Mouse (Mus musculus): Measurements from ENCODE around the gene Elp5. TPM values are rescaled to one million over a fixed set of nuclear protein-coding genes. Genes with fewer than 3 reads are reported as not detected.
"Not testable (repeated sequence)": the region's sequence is repeated elsewhere in the genome, so short reads cannot be mapped to it uniquely, and the experiment has no call there.

Gene Elp5
- polyA plus RNA-seq, 1 experiment: 37.8 TPM

GRCm38 (mm10) chr11:70020022-70020631 is 37.8 kb upstream of the Elp5 start:
- Histone ChIP-seq H3K4me1 (ENCODE audit: control insufficient read depth, insufficient read depth, insufficient read length, low read length) (no peaks in the 10 kb centered on the region), H3K27me3 (ENCODE audit: control insufficient read depth, insufficient read depth, low read length) (peaks cover 8% of the 10 kb centered on the region; the same call in 1 of the 2 replicates), H3K36me3 (ENCODE audit: control insufficient read depth, insufficient read depth, low read length) (no peaks in the 10 kb centered on the region), H3K27ac (ENCODE audit: insufficient read depth, low read depth, low read length) (no peak overlapping the region), H3K4me3 (ENCODE audit: low read depth, low read length) (no peak overlapping the region)
- 44% methylated on average over 8 of the region's 8 CpGs for WGBS
- TF ChIP-seq POLR2A (IDR thresholded peaks at IDR 0.05; ENCODE audit: low read depth, low read length): no peak
- TF ChIP-seq CTCF (IDR thresholded peaks at IDR 0.05; ENCODE audit: extremely low read depth, insufficient read length, insufficient replicate concordance, low read depth, low read length): no peak

DNA sequence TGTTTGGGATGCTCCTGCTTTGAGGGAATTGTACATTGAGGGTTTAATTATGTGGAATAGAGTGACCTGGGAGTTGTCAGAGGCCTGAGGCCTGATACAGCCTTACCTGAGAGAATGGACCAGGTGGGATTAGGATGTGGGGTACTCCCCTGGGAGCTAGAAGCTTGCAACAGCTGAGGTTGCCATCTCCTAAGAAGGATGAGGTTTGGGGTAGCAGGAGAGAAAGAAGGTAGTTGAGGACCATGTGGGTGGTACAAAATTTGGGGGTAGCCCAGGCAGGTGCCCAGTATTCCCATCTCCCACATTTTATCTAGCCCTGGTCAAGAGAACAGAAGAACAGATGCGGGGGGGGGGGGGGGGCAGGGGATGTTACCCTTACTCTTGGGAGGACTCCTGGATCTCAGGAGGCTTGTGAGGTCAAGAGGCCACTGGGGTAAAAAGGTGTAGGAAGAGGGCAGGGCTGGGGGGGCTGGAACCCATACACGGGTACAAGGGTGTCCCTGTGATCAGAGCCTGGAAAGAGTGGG is 37.2 kb upstream of the Elp5 start:
- WGBS: 57% methylated on average over 2 of the region's 2 CpGs
- Histone ChIP-seq H3K27ac (ENCODE audit: insufficient read depth, low read depth, low read length) (no peak overlapping the region), H3K4me1 (ENCODE audit: control insufficient read depth, insufficient read depth, insufficient read length, low read length) (no peaks in the 10 kb centered on the region), H3K36me3 (ENCODE audit: control insufficient read depth, insufficient read depth, low read length) (no peaks in the 10 kb centered on the region), H3K4me3 (ENCODE audit: low read depth, low read length) (no peak overlapping the region), H3K27me3 (ENCODE audit: control insufficient read depth, insufficient read depth, low read length) (peaks cover 8% of the 10 kb centered on the region; the same call in 1 of the 2 replicates)
- TF ChIP-seq CTCF (IDR thresholded peaks at IDR 0.05; ENCODE audit: extremely low read depth, insufficient read length, insufficient replicate concordance, low read depth, low read length) (no peak), POLR2A (IDR thresholded peaks at IDR 0.05; ENCODE audit: low read depth, low read length) (no peak)

DNA sequence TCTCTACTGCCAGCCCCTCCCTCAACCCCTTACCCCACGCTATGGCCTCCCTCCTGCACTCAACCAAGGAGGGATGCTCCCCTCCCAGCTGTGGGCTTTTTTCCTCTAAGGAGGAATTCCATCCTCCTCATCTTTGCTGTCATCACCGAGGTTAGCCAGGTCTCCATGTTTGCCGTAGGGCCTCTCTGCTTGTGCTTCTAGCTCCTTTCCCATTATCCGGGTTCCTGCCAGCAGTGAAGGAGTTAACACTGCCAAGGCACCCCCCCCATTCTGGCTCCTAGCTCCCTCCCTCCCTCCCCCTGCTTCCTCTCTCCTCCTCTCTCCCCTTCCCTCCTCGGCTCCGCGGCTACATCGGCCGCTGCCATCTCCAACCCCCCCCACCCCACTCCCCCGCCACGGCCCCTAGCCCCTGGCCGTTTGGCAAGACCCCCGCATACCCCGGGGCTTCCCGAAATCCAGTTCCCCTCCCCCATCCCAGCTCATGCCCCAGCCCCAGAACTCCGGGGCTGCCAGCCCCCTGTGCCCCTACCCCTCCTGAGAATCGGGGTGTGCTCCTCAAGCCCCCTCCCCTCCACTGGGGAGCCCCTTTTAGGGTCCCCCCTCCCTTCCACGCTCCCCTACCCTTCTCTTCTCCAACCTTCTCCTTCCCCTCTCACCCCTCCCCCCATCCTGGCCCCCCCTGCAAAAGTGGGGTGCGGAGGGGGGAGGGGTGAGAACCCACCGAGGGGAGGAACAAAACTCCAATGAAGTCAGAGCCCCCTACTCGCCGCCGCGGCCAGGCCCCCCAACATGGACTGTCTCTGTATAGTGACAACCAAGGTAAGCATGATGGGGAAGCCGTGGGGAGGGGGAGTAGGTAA is 36.0 kb upstream of the Elp5 start:
- Histone ChIP-seq H3K27ac (ENCODE audit: insufficient read depth, low read depth, low read length) (no peak overlapping the region), H3K36me3 (ENCODE audit: control insufficient read depth, insufficient read depth, low read length) (no peaks in the 10 kb centered on the region), H3K4me3 (ENCODE audit: low read depth, low read length) (peak overlapping the region; percentile 48), H3K27me3 (ENCODE audit: control insufficient read depth, insufficient read depth, low read length) (peaks cover 2% of the 10 kb centered on the region; the same call in 1 of the 2 replicates), H3K4me1 (ENCODE audit: control insufficient read depth, insufficient read depth, insufficient read length, low read length) (peaks cover 2% of the 10 kb centered on the region; the same call in 1 of the 2 replicates)
- WGBS: 9% methylated on average over 23 of the region's 25 CpGs
- TF ChIP-seq POLR2A (IDR thresholded peaks at IDR 0.05; ENCODE audit: low read depth, low read length) (no peak), CTCF (IDR thresholded peaks at IDR 0.05; ENCODE audit: extremely low read depth, insufficient read length, insufficient replicate concordance, low read depth, low read length) (no peak)

- no peak overlapping the region for H3K27ac ChIP-seq (ENCODE audit: insufficient read depth, low read depth, low read length)
- no peaks in the 10 kb centered on the region for H3K27me3 ChIP-seq (ENCODE audit: control insufficient read depth, insufficient read depth, low read length)
- H3K4me3 ChIP-seq (ENCODE audit: low read depth, low read length): no peak overlapping the region
- H3K36me3 ChIP-seq (ENCODE audit: control insufficient read depth, insufficient read depth, low read length): peaks cover 10% of the 10 kb centered on the region; the same call in 1 of the 2 replicates
- peaks cover 2% of the 10 kb centered on the region; the same call in 1 of the 2 replicates for H3K4me1 ChIP-seq (ENCODE audit: control insufficient read depth, insufficient read depth, insufficient read length, low read length)
- TF ChIP-seq CTCF (IDR thresholded peaks at IDR 0.05; ENCODE audit: extremely low read depth, insufficient read length, insufficient replicate concordance, low read depth, low read length) (no peak), POLR2A (IDR thresholded peaks at IDR 0.05; ENCODE audit: low read depth, low read length) (no peak)
- 53% methylated on average over 7 of the region's 7 CpGs for WGBS
Observed at GRCm38 (mm10) chr11:70017199-70017767, 35.0 kb upstream of the Elp5 start.

DNA sequence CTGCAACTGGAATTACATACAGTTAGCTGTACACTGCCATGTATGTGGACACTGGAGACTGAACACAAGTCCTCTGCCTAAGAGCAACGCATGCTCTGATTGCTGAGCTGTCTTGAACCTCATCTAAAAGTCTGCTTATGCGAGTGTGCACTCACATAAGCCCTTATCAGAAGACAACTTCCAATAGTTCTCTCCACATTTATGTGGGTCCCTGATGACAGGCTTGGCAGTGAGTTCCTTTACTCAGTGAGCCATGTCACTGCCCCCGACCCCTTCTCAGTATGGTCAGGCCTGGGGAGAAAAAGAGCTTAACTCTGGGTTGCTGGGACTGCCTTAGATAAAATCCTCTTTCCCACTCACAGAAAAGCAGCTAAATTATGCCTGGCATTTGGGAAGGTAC is 34.4 kb upstream of the Elp5 start, which contains the start of gene Dlg4:
Gene Dlg4, plus strand, starts transcription at position 274 of the 400 bp plus-strand sequence.
- H3K27ac ChIP-seq (ENCODE audit: insufficient read depth, low read depth, low read length): no peak within 1 kb of the TSS
- H3K27me3 ChIP-seq (ENCODE audit: control insufficient read depth, insufficient read depth, low read length): no peaks in the 10 kb centered on the region
- peaks cover 2% of the 10 kb centered on the region; the same call in 1 of the 2 replicates for H3K4me1 ChIP-seq (ENCODE audit: control insufficient read depth, insufficient read depth, insufficient read length, low read length)
- TF ChIP-seq CTCF (IDR thresholded peaks at IDR 0.05; ENCODE audit: extremely low read depth, insufficient read length, insufficient replicate concordance, low read depth, low read length) (no peak), POLR2A (IDR thresholded peaks at IDR 0.05; ENCODE audit: low read depth, low read length) (no peak)
- H3K4me3 ChIP-seq (ENCODE audit: low read depth, low read length): no peak within 1 kb of the TSS
- 87% methylated on average over 3 of the region's 3 CpGs for WGBS
- peaks cover 16% of the 10 kb centered on the region for H3K36me3 ChIP-seq (ENCODE audit: control insufficient read depth, insufficient read depth, low read length)

DNA sequence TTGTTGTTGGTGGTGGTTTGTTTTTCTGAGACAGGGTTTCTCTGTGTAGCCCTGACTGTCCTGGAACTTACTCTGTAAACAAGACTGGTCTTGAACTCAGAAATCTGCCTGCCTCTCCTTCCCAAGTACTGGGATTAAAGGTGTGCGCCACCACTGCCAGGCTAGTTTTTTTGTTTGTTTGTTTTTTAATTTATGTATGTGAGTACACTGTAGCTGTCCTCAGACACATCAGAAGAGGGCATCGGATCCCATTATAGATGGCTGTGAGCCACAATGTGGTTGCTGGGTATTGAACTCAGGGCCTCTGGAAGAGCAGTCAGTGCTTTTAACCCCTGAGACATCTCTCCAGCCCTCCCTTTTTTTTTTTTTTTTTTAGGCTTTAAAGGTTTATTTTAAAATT is 33.9 kb upstream of the Elp5 start:
- WGBS: 79% methylated on average over 2 of the region's 2 CpGs
- H3K4me3 ChIP-seq (ENCODE audit: low read depth, low read length); H3K27ac ChIP-seq (ENCODE audit: insufficient read depth, low read depth, low read length); H3K4me1 ChIP-seq (ENCODE audit: control insufficient read depth, insufficient read depth, insufficient read length, low read length); H3K27me3 ChIP-seq (ENCODE audit: control insufficient read depth, insufficient read depth, low read length): not testable (repeated sequence)
- H3K36me3 ChIP-seq (ENCODE audit: control insufficient read depth, insufficient read depth, low read length): peaks cover 20% of the 10 kb centered on the region

DNA sequence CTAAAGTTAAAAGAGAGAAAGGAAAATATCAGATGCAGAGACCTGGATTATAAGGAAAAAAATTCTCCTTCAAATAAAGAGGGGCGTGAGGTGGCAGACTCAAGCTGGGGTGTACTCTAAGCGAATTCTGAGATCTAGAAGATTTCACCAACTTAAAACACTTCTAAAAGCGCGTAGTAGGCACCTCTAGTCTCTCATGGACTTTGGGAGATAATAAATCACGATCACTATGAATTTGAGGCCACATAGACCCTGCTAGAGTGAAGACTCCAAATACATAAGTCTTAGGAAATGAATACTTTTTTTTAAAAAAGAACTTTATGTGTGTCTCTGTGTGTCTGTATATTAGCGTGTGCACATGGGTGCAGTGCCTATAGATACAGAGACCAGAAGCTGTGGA is 33.4 kb upstream of the Elp5 start:
- Histone ChIP-seq H3K36me3 (ENCODE audit: control insufficient read depth, insufficient read depth, low read length) (peaks cover 24% of the 10 kb centered on the region), H3K27me3 (ENCODE audit: control insufficient read depth, insufficient read depth, low read length) (no peaks in the 10 kb centered on the region), H3K4me1 (ENCODE audit: control insufficient read depth, insufficient read depth, insufficient read length, low read length) (peaks cover 2% of the 10 kb centered on the region; the same call in 1 of the 2 replicates), H3K4me3 (ENCODE audit: low read depth, low read length) (no peak overlapping the region), H3K27ac (ENCODE audit: insufficient read depth, low read depth, low read length) (no peak overlapping the region)
- 61% methylated on average over 6 of the region's 6 CpGs for WGBS
- no peak for TF ChIP-seq CTCF (IDR thresholded peaks at IDR 0.05; ENCODE audit: extremely low read depth, insufficient read length, insufficient replicate concordance, low read depth, low read length)
- no peak for TF ChIP-seq POLR2A (IDR thresholded peaks at IDR 0.05; ENCODE audit: low read depth, low read length)
